Mouse (Mus musculus) myocyte (in vitro differentiated cells): Measurements from ENCODE around the gene Gm38431. TPM values are rescaled to one million over a fixed set of nuclear protein-coding genes. Genes with fewer than 3 reads are reported as not detected.

Experiments used
- H3K27me3 ChIP-seq: one replicate; pipeline ENCODE4 v1.6.1; 2011; ENCODE audit not compliant: control insufficient read depth, insufficient read depth, insufficient read length
- H3K36me3 ChIP-seq: one replicate; pipeline ENCODE4 v1.6.1; 2011; ENCODE audit not compliant: control insufficient read depth, insufficient read depth
- H3K4me2 ChIP-seq: one replicate; pipeline ENCODE4 v1.6.1; 2011; ENCODE audit warnings: low read depth, control low read depth
- H3K4me3 ChIP-seq: one replicate; pipeline ENCODE4 v1.5.1; 2011; ENCODE audit warnings: mild to moderate bottlenecking, control low read depth, moderate library complexity
- H3K79me2 ChIP-seq: one replicate; pipeline ENCODE4 v1.6.1; 2011; ENCODE audit not compliant: control insufficient read depth, insufficient read depth
- H3ac ChIP-seq: one replicate; pipeline ENCODE4 v1.6.1; 2011; ENCODE audit not compliant: control insufficient read depth, insufficient read length
- CEBPB ChIP-seq: IDR thresholded peaks from 2 replicates; pipeline ENCODE4 v1.6.1; 2011; ENCODE audit warnings: mild to moderate bottlenecking, moderate library complexity; ENCODE audit not compliant: poor library complexity, insufficient read depth, severe bottlenecking
- E2F4 ChIP-seq: IDR thresholded peaks from one replicate; pipeline ENCODE4 v1.6.1; 2011; ENCODE audit warnings: mild to moderate bottlenecking, control low read depth, moderate library complexity; ENCODE audit not compliant: insufficient read depth
- MAX ChIP-seq: IDR thresholded peaks from one replicate; pipeline ENCODE4 v1.6.1; 2011; ENCODE audit warnings: low read depth, mild to moderate bottlenecking, control low read depth
- MYOD1 ChIP-seq, 3 experiments: IDR thresholded peaks; one replicate each; pipeline ENCODE4 v1.6.1; 2011; ENCODE audit warnings: control low read depth in 2 of 3, low read depth in 2 of 3, mild to moderate bottlenecking in 2 of 3, moderate library complexity in 1 of 3; ENCODE audit not compliant: insufficient read length in 2 of 3, control insufficient read depth in 1 of 3
- MYOG ChIP-seq, 3 experiments: IDR thresholded peaks; one replicate each; pipeline ENCODE4 v1.6.1; 2011; ENCODE audit warnings: control low read depth in 2 of 3, low read depth in 2 of 3, mild to moderate bottlenecking in 2 of 3; ENCODE audit not compliant: insufficient read length in 2 of 3, control insufficient read depth in 1 of 3, insufficient read depth in 1 of 3
- POLR2A ChIP-seq: IDR thresholded peaks from one replicate; pipeline ENCODE4 v1.6.1; 2011; ENCODE audit warnings: low read depth, mild to moderate bottlenecking, control low read depth, moderate library complexity; ENCODE audit not compliant: insufficient read length
- POLR2AphosphoS2 ChIP-seq: IDR thresholded peaks from one replicate; pipeline ENCODE4 v1.6.1; 2011; ENCODE audit warnings: low read depth, control low read depth; ENCODE audit not compliant: insufficient read length
- REST ChIP-seq: IDR thresholded peaks from one replicate; pipeline ENCODE4 v1.6.1; 2011; ENCODE audit warnings: mild to moderate bottlenecking, control low read depth, moderate library complexity; ENCODE audit not compliant: insufficient read depth, insufficient read length
- SRF ChIP-seq: IDR thresholded peaks from one replicate; pipeline ENCODE4 v1.6.1; 2011; ENCODE audit warnings: low read depth; ENCODE audit not compliant: control insufficient read depth, insufficient read length
- TCF12 ChIP-seq: IDR thresholded peaks from one replicate; pipeline ENCODE4 v1.6.1; 2011; ENCODE audit warnings: mild to moderate bottlenecking, control low read depth; ENCODE audit not compliant: poor library complexity, insufficient read depth, severe bottlenecking
- TCF3 ChIP-seq: IDR thresholded peaks from one replicate; pipeline ENCODE4 v1.6.1; 2011; ENCODE audit warnings: low read depth, control low read depth; ENCODE audit not compliant: insufficient read length
- USF1 ChIP-seq: IDR thresholded peaks from one replicate; pipeline ENCODE4 v1.6.1; 2011; ENCODE audit warnings: low read depth, mild to moderate bottlenecking, control low read depth, moderate library complexity
- polyA plus RNA-seq: library from polyadenylated mRNA; unstranded; fragments of >200 nt; fragmentation: generic; extraction: Trizol; gene quantifications from one replicate; pipeline ENCODE4 v1.2.1, GENCODE M21; 2012; ENCODE audit warnings: missing spikeins

The Gm38431 gene
- polyA plus RNA-seq, 1 experiment = 2.2 TPM

- H3ac ChIP-seq = peak within 1 kb of the TSS; percentile 64
- H3K36me3 ChIP-seq = peaks cover 4% of the 10 kb centered on the region
- TF ChIP-seq MYOD1 (IDR thresholded peaks at IDR 0.05; ENCODE audit: control insufficient read depth in 1 of 3, insufficient read length in 2 of 3, low read depth in 2 of 3) (peak in 1 of 3 experiments; percentile 25), POLR2AphosphoS2 (peak; percentile 80), POLR2A (peak; percentile 73), CEBPB (no peak), SRF (peak; percentile 42)
- H3K4me2 ChIP-seq = peak within 1 kb of the TSS; percentile 98
- H3K27me3 ChIP-seq = no peaks in the 10 kb centered on the region
- no peaks in the 10 kb centered on the region for H3K79me2 ChIP-seq
- peak within 1 kb of the TSS; percentile 78 for H3K4me3 ChIP-seq
Measured at GRCm38 (mm10) chr9:21131059-21131956, 39.5 kb upstream of the Gm38431 start, which contains the start of gene Tyk2. TSS of gene Tyk2 (minus strand) at chr9:21131243.

- no peak for TF ChIP-seq POLR2A
- TF ChIP-seq TCF12 = peak; percentile 22
- TF ChIP-seq MAX = no peak
- peak; percentile 6 to 86 (median 66) for TF ChIP-seq MYOG (IDR thresholded peaks at IDR 0.05; ENCODE audit: control insufficient read depth in 1 of 3, insufficient read depth in 1 of 3, insufficient read length in 2 of 3, low read depth in 2 of 3)
- no peak for TF ChIP-seq POLR2AphosphoS2
- no peak for TF ChIP-seq E2F4
- TF ChIP-seq REST = no peak
- TF ChIP-seq MYOD1 (IDR thresholded peaks at IDR 0.05; ENCODE audit: control insufficient read depth in 1 of 3, insufficient read length in 2 of 3, low read depth in 2 of 3) = peak; percentile 72 to 93 (median 79)
- no peak for TF ChIP-seq CEBPB
- peak; percentile 27 for TF ChIP-seq TCF3
- no peak for TF ChIP-seq SRF
- no peak for TF ChIP-seq USF1
- Histone ChIP-seq H3K27me3 (no peaks in the 10 kb centered on the region), H3K4me2 (peak overlapping the region; percentile 14), H3K79me2 (no peaks in the 10 kb centered on the region), H3K36me3 (peaks cover 10% of the 10 kb centered on the region), H3ac (no peak overlapping the region), H3K4me3 (no peak overlapping the region)
Measured at GRCm38 (mm10) chr9:21126259-21126627, 34.4 kb upstream of the Gm38431 start.

- Histone ChIP-seq H3K79me2 (no peaks in the 10 kb centered on the region), H3K27me3 (no peaks in the 10 kb centered on the region), H3K36me3 (peaks cover 10% of the 10 kb centered on the region), H3K4me2 (no peak overlapping the region), H3ac (no peak overlapping the region), H3K4me3 (no peak overlapping the region)
- TF ChIP-seq USF1 (no peak), TCF3 (no peak), CEBPB (no peak), POLR2AphosphoS2 (no peak), E2F4 (no peak), SRF (no peak)
Measured at GRCm38 (mm10) chr9:21125502-21126258, 33.9 kb upstream of the Gm38431 start.

- no peak for TF ChIP-seq CEBPB
- no peak for TF ChIP-seq TCF3
- TF ChIP-seq POLR2A = no peak
- no peak for TF ChIP-seq MYOD1 (IDR thresholded peaks at IDR 0.05; ENCODE audit: control insufficient read depth in 1 of 3, insufficient read length in 2 of 3, low read depth in 2 of 3)
- no peak for TF ChIP-seq USF1
- TF ChIP-seq MAX = no peak
- Histone ChIP-seq H3K4me3 (no peak overlapping the region), H3ac (no peak overlapping the region), H3K4me2 (no peak overlapping the region), H3K79me2 (no peaks in the 10 kb centered on the region), H3K36me3 (peaks cover 10% of the 10 kb centered on the region), H3K27me3 (no peaks in the 10 kb centered on the region)
Measured at GRCm38 (mm10) chr9:21124837-21125236, 33.0 kb upstream of the Gm38431 start.

GRCm38 (mm10) chr9:21121483-21121882 is 29.7 kb upstream of the Gm38431 start:
- H3K4me2 ChIP-seq = no peak overlapping the region
- no peaks in the 10 kb centered on the region for H3K27me3 ChIP-seq
- H3K79me2 ChIP-seq = no peaks in the 10 kb centered on the region
- no peak overlapping the region for H3ac ChIP-seq
- TF ChIP-seq REST (no peak), MYOD1 (IDR thresholded peaks at IDR 0.05; ENCODE audit: control insufficient read depth in 1 of 3, insufficient read length in 2 of 3, low read depth in 2 of 3) (no peak), E2F4 (no peak), MAX (no peak), SRF (no peak), USF1 (no peak)
- peaks cover 6% of the 10 kb centered on the region for H3K36me3 ChIP-seq
- no peak overlapping the region for H3K4me3 ChIP-seq
